ENCODE assay signal across 29 mouse cellular contexts in genomic region chr16:21786317-21786716, GRCm38 (mm10). TPM values are rescaled to one million over a fixed set of nuclear protein-coding genes. Genes with fewer than 3 reads are reported as not detected.
DNase-seq lines count a peak whose midpoint lies in the region; ATAC-seq and TF ChIP-seq lines count a peak whose summit lies in the region.
"Had no signal": no experiment of that assay in that cellular context is flagged by ENCODE, and none has a peak within 500 bp of the region (broad histone marks: within the 10 kb centered on the region; RNA-seq: fewer than 3 reads in every experiment).

No protein-coding gene starts in this region.

- no peak overlapping the region for H3K4me2 ChIP-seq in kidney, embryonic 14.5 days (replicated peaks; ENCODE audit: low read depth, low read length)
- peak overlapping the region; percentile 86; the same call in 1 of the 2 replicates for H3K4me2 ChIP-seq in liver, embryonic 12.5 days
- no peak overlapping the region for H3K4me2 ChIP-seq in liver, embryonic 11.5 days
- H3K4me2 ChIP-seq in liver, embryonic 13.5 days = peak overlapping the region; percentile 81; the same call in 1 of the 2 replicates
- H3K4me2 ChIP-seq: forebrain, embryonic 15.5 days had no signal

- DNase-seq in kidney, adult 2 months = peak; percentile 52
- no peak for DNase-seq in liver, embryonic 11.5 days (ENCODE audit: low spot score)
- DNase-seq in liver, embryonic 13.5 days = no peak
- DNase-seq in left cerebral cortex, postnatal 4 days = no peak
- no peak for DNase-seq in heart, adult 11 months
- DNase-seq: adrenal gland, postnatal 10 days; adrenal gland, postnatal 36 days; B cell, adult 2 months; cerebellum, adult 11 months; cerebellum, adult 2 months; cerebellum, adult 9-11 months; cerebellum, postnatal 36 days; embryo, embryonic 11 days; gastrocnemius, postnatal 25 days; heart, adult 2 months; heart, postnatal 14 days; heart, postnatal 4 days had no signal

- H3K27me3 ChIP-seq in kidney, adult 2 months (replicated peaks; ENCODE audit: control insufficient read depth, insufficient read depth, low read length) = no peaks in the 10 kb centered on the region
- no peaks in the 10 kb centered on the region for H3K27me3 ChIP-seq in kidney, embryonic 14.5 days (ENCODE audit: control insufficient read depth, insufficient read depth, low read length)
- no peaks in the 10 kb centered on the region for H3K27me3 ChIP-seq in liver, embryonic 12.5 days (replicated peaks)
- H3K27me3 ChIP-seq in liver, embryonic 11.5 days (replicated peaks; ENCODE audit: control insufficient read depth, insufficient read depth, low read length) = no peaks in the 10 kb centered on the region
- no peaks in the 10 kb centered on the region for H3K27me3 ChIP-seq in liver, embryonic 13.5 days
- H3K27me3 ChIP-seq: CH12.LX; embryonic facial prominence, embryonic 13.5 days; forebrain, embryonic 15.5 days; heart, embryonic 13.5 days; Patski had no signal

- H3K9me3 ChIP-seq in kidney, embryonic 14.5 days (ENCODE audit: control insufficient read depth, low read length) = no peaks in the 10 kb centered on the region
- no peaks in the 10 kb centered on the region for H3K9me3 ChIP-seq in liver, embryonic 12.5 days (replicated peaks)
- H3K9me3 ChIP-seq in liver, embryonic 11.5 days (ENCODE audit: control insufficient read depth, low read length) = no peaks in the 10 kb centered on the region
- no peaks in the 10 kb centered on the region for H3K9me3 ChIP-seq in liver, embryonic 13.5 days (replicated peaks)
- H3K9me3 ChIP-seq: embryonic facial prominence, embryonic 10.5 days; embryonic facial prominence, embryonic 13.5 days; forebrain, embryonic 12.5 days; forebrain, embryonic 15.5 days; G1E; heart, embryonic 10.5 days; heart, embryonic 13.5 days had no signal

- peak overlapping the region; percentile 13 for H3K4me3 ChIP-seq in kidney, adult 2 months (ENCODE audit: insufficient read depth, low read depth, low read length)
- no peak overlapping the region for H3K4me3 ChIP-seq in kidney, embryonic 14.5 days (ENCODE audit: low read length)
- no peak overlapping the region for H3K4me3 ChIP-seq in liver, embryonic 12.5 days
- H3K4me3 ChIP-seq in liver, embryonic 11.5 days (ENCODE audit: low read depth, low read length) = no peak overlapping the region
- H3K4me3 ChIP-seq in liver, embryonic 13.5 days (replicated peaks) = no peak overlapping the region
- H3K4me3 ChIP-seq: embryonic facial prominence, embryonic 10.5 days; embryonic facial prominence, embryonic 13.5 days; forebrain, embryonic 12.5 days; forebrain, embryonic 15.5 days; heart, embryonic 10.5 days had no signal

- peaks cover 16% of the 10 kb centered on the region for H3K4me1 ChIP-seq in kidney, adult 2 months (ENCODE audit: control insufficient read depth, insufficient read depth, low read length)
- peaks cover 6% of the 10 kb centered on the region; the same call in 1 of the 2 replicates for H3K4me1 ChIP-seq in kidney, embryonic 14.5 days (ENCODE audit: control insufficient read depth, insufficient read depth, low read length)
- H3K4me1 ChIP-seq in liver, embryonic 12.5 days = peaks cover 35% of the 10 kb centered on the region
- peaks cover 7% of the 10 kb centered on the region; the same call in 1 of the 2 replicates for H3K4me1 ChIP-seq in liver, embryonic 11.5 days (replicated peaks; ENCODE audit: control insufficient read depth, insufficient read depth, low read length)
- H3K4me1 ChIP-seq in liver, embryonic 13.5 days (replicated peaks) = peaks cover 41% of the 10 kb centered on the region

- WGBS in kidney, adult 2 months = 64% methylated on average over 8 of the region's 8 CpGs
- 88% methylated on average over 8 of the region's 8 CpGs for WGBS in kidney, embryonic 14.5 days
- WGBS in liver, embryonic 12.5 days (ENCODE audit: insufficient replicate concordance) = 71% methylated on average over 8 of the region's 8 CpGs
- 84% methylated on average over 8 of the region's 8 CpGs for WGBS in liver, embryonic 11.5 days
- WGBS in liver, embryonic 13.5 days (ENCODE audit: insufficient replicate concordance) = 77% methylated on average over 8 of the region's 8 CpGs

- intact Hi-C loops in left cerebral cortex, postnatal 4 days (cut with DNase I) = no loop called here

- no peak for TF ChIP-seq CTCF in kidney, adult 2 months (conservative IDR thresholded peaks at IDR 0.05; ENCODE audit: insufficient read depth, insufficient read length, low read depth, low read length)

- no peak overlapping the region for H3K9ac ChIP-seq in kidney, embryonic 14.5 days (ENCODE audit: low read depth, low read length)
- no peak overlapping the region for H3K9ac ChIP-seq in liver, embryonic 12.5 days
- no peak overlapping the region for H3K9ac ChIP-seq in liver, embryonic 11.5 days (ENCODE audit: low read depth, low read length)
- H3K9ac ChIP-seq in liver, embryonic 13.5 days = no peak overlapping the region
- H3K9ac ChIP-seq: embryonic facial prominence, embryonic 13.5 days; forebrain, embryonic 12.5 days; forebrain, embryonic 15.5 days; hindbrain, embryonic 14.5 days had no signal

- ATAC-seq in kidney, embryonic 14.5 days (ENCODE audit: low FRiP score, low TSS enrichment) = no peak
- no peak for ATAC-seq in liver, embryonic 12.5 days
- ATAC-seq in liver, embryonic 11.5 days (replicated peaks; ENCODE audit: low FRiP score) = no peak
- no peak for ATAC-seq in liver, embryonic 13.5 days (ENCODE audit: low read depth)
- ATAC-seq: forebrain, embryonic 15.5 days; Patski had no signal

- H3K36me3 ChIP-seq in kidney, adult 2 months (ENCODE audit: control insufficient read depth, insufficient read depth, low read length) = no peaks in the 10 kb centered on the region
- H3K36me3 ChIP-seq in kidney, embryonic 14.5 days (ENCODE audit: control insufficient read depth, insufficient read depth, low read length) = no peaks in the 10 kb centered on the region
- no peaks in the 10 kb centered on the region for H3K36me3 ChIP-seq in liver, embryonic 12.5 days
- no peaks in the 10 kb centered on the region for H3K36me3 ChIP-seq in liver, embryonic 11.5 days (ENCODE audit: control insufficient read depth, insufficient read depth, low read length)
- no peaks in the 10 kb centered on the region for H3K36me3 ChIP-seq in liver, embryonic 13.5 days
- H3K36me3 ChIP-seq: embryonic facial prominence, embryonic 10.5 days; embryonic facial prominence, embryonic 13.5 days; forebrain, embryonic 12.5 days; forebrain, embryonic 15.5 days; G1E; heart, embryonic 10.5 days; heart, embryonic 13.5 days had no signal

- peak overlapping the region; percentile 21; the same call in 1 of the 2 replicates for H3K27ac ChIP-seq in kidney, adult 2 months (ENCODE audit: insufficient read depth, low read depth, low read length)
- H3K27ac ChIP-seq in kidney, embryonic 14.5 days (ENCODE audit: low read depth, low read length) = no peak overlapping the region
- no peak overlapping the region; the same call in 1 of the 2 replicates for H3K27ac ChIP-seq in liver, embryonic 12.5 days
- H3K27ac ChIP-seq in liver, embryonic 11.5 days (ENCODE audit: low read depth, low read length) = no peak overlapping the region
- no peak overlapping the region for H3K27ac ChIP-seq in liver, embryonic 13.5 days
- H3K27ac ChIP-seq: embryonic facial prominence, embryonic 10.5 days; embryonic facial prominence, embryonic 13.5 days; forebrain, embryonic 12.5 days; forebrain, embryonic 15.5 days; heart, embryonic 10.5 days; heart, embryonic 13.5 days; hindbrain, embryonic 14.5 days had no signal

- no peak for TF ChIP-seq POLR2A in kidney, adult 2 months (IDR thresholded peaks at IDR 0.05; ENCODE audit: low read depth, low read length)

RNA-seq across cellular contexts. Expression of gene Ehhadh, which starts 1.3 kb away (rescaled TPM):
- 224 and 248 TPM in 2 replicates for polyA plus RNA-seq in kidney, adult 2 months (2012; rRNA removed)
- polyA plus RNA-seq in kidney, embryonic 14.5 days (2014; fragmentation: Nextera tagmentation; extraction: Ambion mirVana) = 1.1 and 1.9 TPM in 2 replicates
- 5.0 TPM in 2 replicates for polyA plus RNA-seq in liver, embryonic 12.5 days (2016; fragmentation: Nextera tagmentation; extraction: Ambion mirVana)
- 5.3 and 6.7 TPM in 2 replicates for polyA plus RNA-seq in liver, embryonic 11.5 days (2014; fragmentation: Nextera tagmentation; extraction: Ambion mirVana)
- polyA plus RNA-seq in liver, embryonic 13.5 days (2015; fragmentation: Nextera tagmentation; extraction: Ambion mirVana) = 5.9 and 6.4 TPM in 2 replicates
- 1 to 10 TPM; 1.1 to 1.5 TPM for total RNA-seq in left cerebral cortex, postnatal 4 days (2021)

RNA-seq across cellular contexts. Expression of gene Map3k13, which starts 7.8 kb away (rescaled TPM):
- polyA plus RNA-seq in kidney, adult 2 months (2012; rRNA removed) = 4.6 and 4.8 TPM in 2 replicates
- 0.60 and 1.2 TPM in 2 replicates for polyA plus RNA-seq in kidney, embryonic 14.5 days (2014; fragmentation: Nextera tagmentation; extraction: Ambion mirVana)
- polyA plus RNA-seq in liver, embryonic 12.5 days (2016; fragmentation: Nextera tagmentation; extraction: Ambion mirVana) = 0.35 and 0.41 TPM in 2 replicates
- 0.55 and 0.59 TPM in 2 replicates for polyA plus RNA-seq in liver, embryonic 11.5 days (2014; fragmentation: Nextera tagmentation; extraction: Ambion mirVana)
- 0.35 TPM in 2 replicates for polyA plus RNA-seq in liver, embryonic 13.5 days (2015; fragmentation: Nextera tagmentation; extraction: Ambion mirVana)
- 10 to 100 TPM; 12.0 to 13.9 TPM for total RNA-seq in left cerebral cortex, postnatal 4 days (2021)

Comparison
In these comparisons a context has a peak if more than half of its experiments do, and no peak if none do; other contexts are left out.
1. H3K4me2 ChIP-seq: peak in liver, embryonic 12.5 days (single experiment) and liver, embryonic 13.5 days (single experiment); none in kidney, embryonic 14.5 days (single experiment) and liver, embryonic 11.5 days (single experiment).
2. RNA of gene Ehhadh, which starts 1.3 kb away (polyA plus RNA-seq): 224 to 248 TPM in kidney, adult 2 months; 5.9 to 6.4 TPM in liver, embryonic 13.5 days, 5.3 to 6.7 TPM in liver, embryonic 11.5 days, 5.0 TPM in liver, embryonic 12.5 days and 1.1 to 1.9 TPM in kidney, embryonic 14.5 days; every median in the first group is over 10 times any median in the second.